Mouse (Mus musculus): ENCODE measurements at regions not wholly inside any gene's neighbourhood (a gene's known extent, or its start where the extent isn't known, plus 50 kb on each side); places are given as distances from the start of the nearest gene placed in this dataset.

DNA sequence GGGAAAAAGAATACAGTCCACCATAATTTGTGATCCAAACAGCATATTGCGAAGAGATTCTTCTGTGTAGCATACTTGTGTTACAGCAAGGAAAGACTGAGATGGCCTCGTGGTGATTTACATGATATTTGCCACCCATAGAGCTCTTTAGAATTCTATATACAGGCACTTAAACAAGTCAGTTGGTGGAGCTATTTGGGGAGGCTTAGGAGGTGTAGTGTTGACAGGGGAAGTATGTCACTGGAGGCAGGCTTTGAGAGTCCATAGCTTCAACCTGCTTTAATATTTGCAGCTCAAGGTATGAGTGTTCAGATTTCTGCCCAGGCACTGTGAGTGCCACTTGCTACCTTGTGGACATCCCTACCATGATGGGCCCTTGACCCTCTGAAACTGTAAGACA, 187.3 kb downstream of the Ostf1 start:
- no peak for DNase-seq (ENCODE audit: low spot score)

DNA sequence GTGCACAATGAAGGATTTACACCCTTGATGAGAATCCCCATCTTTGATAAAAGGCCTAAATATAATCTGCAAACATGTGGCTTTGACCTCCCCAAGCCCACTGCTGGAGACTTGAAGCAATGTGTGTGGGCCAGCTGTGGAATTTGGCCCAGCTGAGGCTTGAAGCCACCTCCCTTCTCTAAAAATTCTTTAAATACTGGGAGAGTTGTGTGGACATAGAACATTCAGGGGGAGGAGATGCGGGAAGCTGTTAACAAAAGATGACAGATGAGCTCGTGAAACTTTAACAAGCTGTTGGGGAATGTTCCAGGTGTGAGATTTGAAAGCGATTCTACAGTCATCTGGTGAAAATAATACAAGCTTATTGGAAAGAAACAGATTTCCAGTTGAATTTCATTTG, 195.3 kb downstream of the Ostf1 start:
- no peak for DNase-seq (ENCODE audit: low spot score)

DNA sequence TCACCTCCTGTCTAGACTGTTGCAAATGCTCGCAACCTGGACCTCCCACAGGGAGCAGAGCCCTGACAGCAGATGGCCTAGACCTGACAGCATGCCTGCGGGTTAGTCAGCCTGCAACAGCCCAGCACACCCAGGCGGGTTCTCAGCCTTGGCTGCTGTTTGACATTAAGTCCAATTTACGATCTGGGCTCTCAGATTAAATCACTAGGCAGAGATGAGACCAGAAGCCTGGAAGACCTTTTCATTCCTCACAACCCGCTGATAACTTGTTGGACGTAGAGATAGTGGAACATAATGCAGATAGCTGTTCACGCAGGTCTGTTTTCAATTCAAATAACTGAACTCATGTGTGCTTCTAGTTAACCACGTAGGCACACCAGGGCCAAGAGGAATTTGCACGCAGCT, 211.2 kb downstream of the Ostf1 start:
- DNase-seq (ENCODE audit: low spot score) = no peak

DNA sequence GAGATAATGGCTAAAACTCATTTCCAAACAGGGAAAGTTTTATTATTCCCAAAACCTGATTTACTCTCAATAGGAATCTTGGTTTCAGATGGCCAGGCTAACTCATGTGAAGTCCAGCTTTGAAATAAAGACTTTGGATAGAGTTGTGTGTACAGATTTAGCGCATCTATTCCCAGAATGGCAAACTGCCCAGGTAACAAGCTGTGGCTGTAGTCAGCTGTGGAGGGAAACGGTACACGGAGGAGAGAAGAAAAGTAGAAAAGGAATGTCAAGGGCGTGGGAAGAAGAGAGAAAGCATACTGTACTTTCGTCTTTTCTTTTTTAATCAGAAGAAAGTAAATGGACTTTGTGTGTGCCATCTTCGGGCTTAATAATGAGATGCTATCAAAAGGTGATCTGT, 213.1 kb downstream of the Ostf1 start:
- no peak for DNase-seq (ENCODE audit: low spot score)

DNA sequence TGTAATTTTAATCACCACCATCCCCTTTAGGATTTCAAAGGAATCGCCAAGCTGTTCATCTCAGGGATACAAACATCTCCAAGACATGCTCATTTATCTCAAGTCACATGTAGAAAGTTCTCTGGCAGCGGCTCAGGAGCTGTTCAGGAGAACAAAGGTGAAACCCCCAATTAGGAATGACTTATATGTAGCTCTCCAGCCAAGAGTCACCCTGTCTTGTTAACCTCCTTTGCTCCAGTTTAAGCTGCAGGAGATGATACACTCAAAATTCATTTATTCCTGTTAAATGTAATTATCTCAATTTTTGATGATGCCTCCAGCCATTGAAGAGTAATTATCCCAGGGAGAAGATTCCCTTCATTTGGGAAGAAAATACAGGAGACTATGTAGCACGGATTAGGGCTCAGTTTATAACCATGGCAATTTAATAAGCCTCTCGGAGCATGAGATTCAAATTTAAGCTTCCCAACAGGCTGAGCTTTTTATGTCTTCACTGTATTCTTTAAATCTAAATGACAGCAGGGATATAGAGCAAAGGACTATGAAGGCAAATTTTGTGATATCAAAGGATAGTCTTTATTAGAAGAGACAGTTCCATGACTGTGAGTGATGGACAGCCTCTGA, 254.0 kb downstream of the Ostf1 start:
- no peak for DNase-seq (ENCODE audit: low spot score)

DNA sequence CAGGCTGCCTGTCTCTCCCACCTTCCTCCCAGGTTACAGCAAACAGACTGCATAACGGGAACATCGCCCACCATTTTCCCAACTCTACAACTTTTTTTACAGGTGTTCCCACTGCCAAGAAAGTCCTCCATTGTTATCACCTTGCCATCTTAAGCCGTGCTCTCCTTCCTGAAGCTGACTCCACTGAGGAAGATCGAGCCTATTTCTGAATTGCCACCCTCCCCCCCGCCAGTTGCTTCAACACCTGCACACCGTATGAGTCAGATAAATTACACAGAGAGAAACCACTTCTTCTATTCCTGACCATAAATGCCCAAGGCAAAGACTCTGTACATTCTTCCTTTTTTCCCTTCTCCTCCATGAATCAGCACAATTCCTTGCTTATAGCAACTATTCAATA, 263.0 kb downstream of the Ostf1 start:
- DNase-seq (ENCODE audit: low spot score) = no peak

DNA sequence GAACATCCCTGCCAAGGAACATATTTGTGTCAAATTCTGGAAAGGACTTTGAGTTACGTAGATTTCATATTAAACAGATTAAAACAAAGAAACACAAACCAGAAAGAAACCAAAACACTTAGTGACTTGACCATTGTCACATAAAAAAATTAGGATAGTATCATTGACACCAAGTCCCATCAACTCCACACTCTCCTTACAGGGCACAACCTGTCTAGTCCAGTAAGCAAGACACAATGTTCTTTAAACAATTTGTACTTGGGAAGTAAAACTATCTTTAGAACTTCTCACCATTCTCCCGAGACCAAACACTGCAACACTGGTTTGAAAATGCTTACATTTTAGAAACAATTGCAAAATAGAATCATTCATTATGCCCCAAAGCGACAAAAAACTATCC, 277.7 kb downstream of the Ostf1 start:
- DNase-seq (ENCODE audit: low spot score) = no peak

DNA sequence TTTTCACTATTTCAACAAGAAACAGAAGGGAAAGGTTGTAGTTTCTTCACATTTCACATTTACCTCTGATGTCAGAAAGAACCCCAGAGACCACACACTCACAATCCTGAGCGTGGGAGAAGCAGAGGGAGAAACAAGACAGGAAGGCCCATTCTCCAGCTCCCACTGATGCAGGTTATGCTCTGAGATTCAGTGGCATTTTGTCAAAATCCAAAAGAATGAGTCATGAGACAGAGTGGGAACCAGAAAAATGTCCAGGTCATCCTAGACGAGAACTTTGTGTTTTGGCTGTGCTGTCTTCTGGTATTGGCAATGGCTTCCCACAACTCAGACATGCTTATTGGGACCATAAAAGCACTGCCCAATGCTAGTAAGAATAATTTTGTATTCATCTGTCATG, 285.9 kb downstream of the Ostf1 start:
- DNase-seq (ENCODE audit: low spot score) = no peak

DNA sequence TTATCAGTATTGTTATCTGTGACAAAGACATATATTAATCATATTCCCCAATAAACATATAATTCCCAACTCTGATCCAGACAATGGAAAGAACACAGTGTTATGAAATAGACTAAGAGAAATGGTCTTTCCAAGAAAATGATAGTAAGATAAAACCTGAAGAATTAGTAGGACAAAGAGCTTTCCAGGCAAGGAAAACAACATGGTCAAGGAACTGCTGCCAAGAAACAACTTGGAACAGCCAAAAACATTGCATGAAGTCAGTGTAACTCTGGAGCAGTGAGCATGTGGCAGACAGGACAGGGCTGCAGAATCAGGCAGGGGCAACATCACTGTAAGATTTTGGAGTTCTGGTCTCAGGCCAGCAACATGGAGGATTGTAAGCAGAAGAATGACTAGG, 288.0 kb downstream of the Ostf1 start:
- peak; percentile 51 for DNase-seq (ENCODE audit: low spot score)

DNA sequence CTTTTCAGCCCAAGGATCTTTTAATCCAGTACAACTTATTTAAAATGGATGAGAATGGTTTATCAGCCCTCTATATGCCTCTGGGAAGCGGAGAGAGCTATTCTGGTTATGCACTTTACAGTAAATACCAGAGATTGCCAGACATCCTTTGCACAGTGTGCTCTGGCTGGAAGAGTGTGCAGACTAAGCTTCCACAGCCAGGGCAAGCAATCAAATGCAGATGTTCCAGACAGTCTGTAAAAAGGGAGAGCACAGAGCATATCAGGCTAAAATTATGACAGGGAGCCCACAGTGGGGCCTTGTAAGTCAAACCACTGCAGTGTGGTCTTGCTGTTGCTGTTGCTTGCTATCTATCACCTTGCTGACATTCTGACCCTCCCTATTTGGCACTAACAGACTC, 288.6 kb downstream of the Ostf1 start:
- DNase-seq (ENCODE audit: low spot score) = no peak

DNA sequence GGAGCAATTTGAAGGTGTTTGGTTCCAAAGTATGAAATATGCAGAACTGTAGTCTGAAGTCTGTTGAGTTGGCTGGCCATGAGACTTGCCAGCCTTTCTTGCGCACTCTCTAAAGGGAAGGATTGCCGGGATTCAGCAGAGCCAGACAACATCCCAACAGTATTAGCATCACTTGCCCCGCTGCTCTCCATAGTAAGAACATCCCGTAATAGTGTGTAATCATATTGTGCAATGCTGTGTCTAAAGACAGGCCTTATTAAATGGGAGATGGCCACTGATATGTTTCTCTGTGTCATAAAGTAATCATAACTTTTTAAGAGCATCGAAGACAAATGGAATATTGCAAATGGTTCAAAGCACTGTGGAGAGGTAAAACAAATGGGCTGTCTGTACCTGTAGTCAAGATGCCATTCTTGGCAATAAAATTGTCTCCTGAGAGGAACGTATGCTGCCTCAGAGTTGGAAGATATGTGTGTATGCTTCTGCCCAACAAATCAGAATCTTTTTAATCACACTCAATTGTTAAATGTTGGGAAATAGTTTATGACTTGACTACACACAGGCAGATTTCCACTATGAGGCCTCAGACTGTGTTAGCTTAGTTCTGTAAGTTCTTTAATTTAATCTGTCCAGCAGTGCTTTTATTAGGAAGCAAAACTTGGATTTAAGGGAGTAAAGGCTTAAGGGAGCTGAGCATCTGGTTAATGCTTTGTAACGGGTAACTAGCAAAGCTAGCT, 293.6 kb downstream of the Ostf1 start:
- no peak for DNase-seq (ENCODE audit: low spot score)

DNA sequence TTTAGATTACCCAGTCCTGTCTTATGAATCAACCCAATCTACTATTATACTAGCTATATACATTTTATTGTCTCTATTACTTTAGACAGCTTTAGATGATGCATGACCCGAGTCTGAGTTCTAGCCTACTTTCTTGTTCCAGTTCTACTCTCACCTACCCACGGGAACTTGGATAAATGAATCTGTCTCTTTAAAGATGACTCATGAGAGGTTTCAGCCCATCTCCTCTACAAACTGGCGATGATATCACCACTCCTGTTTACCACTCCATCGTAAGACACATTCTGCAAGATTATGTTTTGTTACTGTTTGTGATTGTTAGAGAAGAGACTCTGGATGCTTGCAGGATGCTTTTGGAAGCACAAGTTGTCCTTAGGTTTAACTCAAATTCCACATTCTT, 295.0 kb downstream of the Ostf1 start:
- no peak for DNase-seq (ENCODE audit: low spot score)

DNA sequence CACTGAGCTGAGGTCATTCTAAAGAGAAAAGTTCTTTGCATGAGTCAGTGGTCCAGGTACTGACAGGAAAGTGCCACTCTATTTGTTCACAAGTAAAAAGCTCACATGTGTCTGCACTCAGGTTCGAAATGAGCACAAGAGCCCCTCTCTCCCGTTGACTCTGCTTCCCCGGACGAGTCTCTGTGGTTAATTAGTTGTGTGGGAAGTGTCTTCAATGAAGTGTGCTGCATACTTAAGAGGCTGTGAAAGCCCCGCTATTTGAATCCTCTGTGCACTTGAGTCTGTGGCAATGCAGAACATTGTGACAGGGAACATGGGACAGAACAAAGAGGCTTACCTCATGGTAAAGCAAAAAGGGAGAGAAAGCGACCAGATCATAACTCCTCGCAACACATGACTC, 297.0 kb downstream of the Ostf1 start:
- no peak for DNase-seq (ENCODE audit: low spot score)

DNA sequence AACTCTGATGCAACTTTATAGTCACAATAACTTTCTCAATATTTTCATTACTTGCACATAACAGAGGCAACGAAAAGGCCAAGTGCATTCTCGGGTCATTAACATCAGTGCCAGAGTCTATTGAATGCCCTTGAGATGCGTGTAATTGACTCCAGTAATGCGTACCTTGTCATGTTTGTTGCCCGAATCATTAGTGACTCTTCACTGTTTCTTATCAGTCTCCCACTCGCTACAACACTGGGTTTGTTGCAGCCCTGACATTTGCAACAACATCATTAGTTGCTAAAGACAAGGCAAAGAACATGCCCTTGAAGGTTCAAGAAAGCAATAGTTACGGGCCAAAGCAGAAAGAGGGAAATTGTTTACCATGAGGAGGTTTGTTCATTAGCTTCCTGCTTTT, 299.8 kb downstream of the Ostf1 start:
- DNase-seq (ENCODE audit: low spot score) = no peak

DNA sequence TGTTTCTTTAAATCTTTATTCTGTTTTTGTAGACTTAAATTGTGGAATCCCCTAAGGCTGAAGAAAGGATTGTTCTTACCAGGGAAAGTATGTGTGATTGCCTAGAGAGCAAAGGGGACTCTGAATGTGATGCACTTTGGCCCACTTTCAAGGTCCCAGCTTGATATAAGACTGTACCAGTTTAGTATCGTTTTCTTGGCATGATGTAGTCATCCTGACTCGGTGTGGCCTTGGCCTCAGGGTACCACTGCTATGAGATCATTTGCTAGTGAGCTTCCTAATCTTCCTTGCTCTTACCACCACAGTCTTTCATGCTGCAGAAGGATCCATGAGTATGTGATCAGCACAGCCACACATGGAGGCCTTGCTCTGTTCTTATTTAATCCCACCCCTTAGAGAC, 302.2 kb downstream of the Ostf1 start:
- DNase-seq (ENCODE audit: low spot score) = no peak

DNA sequence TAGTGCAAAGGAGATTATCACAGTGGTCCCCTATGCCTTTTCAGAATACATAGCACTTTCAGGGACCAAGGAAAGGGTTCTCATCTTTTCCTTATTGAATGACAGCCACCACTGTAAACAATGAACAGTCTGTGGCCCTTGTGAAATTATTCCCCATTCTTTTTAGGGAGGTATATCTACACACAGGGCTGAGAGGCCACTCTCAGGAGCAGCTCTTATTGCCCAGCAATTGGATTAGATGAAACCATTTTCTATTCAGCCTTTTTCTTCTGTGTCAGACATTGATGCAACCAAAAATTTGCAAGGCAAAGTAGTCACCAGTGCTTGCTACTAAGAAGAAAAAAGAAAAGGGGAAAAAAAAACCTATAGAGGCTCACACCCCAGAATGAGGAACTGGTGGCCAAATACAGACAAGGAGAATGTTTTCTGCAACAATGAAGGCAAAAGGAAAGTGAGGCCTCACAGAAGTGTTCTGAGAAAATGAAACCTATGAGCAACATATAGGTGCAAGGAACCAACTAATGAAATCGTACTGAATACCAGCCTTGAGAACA, 313.2 kb downstream of the Ostf1 start:
- DNase-seq (ENCODE audit: low spot score) = no peak

DNA sequence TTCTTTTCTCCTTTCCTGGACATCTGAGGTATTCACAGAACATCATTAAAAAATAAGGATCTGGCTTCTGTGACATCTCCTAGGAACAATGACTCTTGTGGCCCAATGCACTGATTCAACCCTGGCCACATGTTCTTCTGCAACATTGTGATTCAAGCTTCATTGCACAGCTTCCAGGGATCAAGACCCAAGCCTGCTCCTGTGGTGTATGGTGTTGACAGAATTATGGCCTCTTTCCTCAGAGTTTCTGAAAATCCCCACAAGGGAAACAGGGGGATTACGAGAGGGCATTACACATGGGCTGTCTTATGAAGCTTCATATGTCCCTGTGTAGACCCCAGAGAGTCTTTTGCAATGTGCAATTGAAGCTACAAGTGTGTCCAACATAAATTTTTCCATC, 358.2 kb downstream of the Ostf1 start:
- no peak for DNase-seq (ENCODE audit: low spot score)

DNA sequence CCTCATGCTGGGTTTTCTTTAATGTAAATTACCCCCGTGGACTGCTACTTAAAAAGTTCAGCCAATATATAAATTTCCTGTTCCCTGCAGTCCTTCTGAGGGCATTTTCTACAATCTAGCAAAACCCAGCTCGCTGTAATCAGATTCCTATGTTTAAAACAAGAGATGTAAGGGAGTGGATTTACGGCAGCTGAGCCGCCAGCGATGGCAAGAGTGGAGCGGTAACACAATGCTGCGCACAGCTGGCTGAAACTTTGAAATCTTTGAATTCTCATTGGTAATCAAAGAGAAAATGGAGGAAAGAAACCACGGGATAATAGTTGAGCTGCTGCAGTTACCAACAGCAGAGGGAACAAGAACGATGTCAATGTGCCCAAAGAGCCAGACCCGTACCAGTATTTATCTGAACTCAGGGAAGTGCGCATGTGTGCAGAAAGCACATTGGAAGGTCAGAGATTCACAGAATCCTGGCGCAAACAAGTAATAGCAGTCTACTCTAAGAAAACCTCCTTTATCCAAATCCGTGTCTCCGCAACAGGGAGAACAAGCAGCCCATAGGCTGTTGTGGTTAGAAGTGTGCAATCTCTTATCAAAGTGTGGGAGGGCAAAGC, 376.4 kb downstream of the Ostf1 start:
- no peak for DNase-seq (ENCODE audit: low spot score)

DNA sequence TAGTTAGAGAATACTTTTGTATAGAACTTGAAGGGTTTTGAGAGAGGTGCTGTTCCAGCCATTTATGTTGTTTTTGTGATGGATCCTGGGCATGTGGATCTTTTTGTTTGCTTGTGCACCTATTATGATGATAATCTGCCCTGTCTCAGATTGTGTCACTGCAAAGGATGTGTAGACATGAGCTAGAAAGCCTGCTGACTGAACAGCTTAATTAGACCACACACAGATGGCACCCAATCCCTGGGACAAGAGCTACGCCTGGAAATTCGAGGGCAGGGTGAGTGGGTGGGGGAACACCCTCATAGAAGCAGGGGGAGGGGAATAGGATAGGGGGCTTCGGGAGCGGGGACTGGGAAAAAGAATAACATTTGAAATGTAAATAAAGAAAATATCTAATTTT, 378.3 kb downstream of the Ostf1 start:
- DNase-seq (ENCODE audit: low spot score) = no peak
